Mouse (Mus musculus): Measurements from ENCODE around the gene Ube2q1.
"Not testable (repeated sequence)": the region's sequence is repeated elsewhere in the genome, so short reads cannot be mapped to it uniquely, and the experiment has no call there.

Gene Ube2q1

DNA sequence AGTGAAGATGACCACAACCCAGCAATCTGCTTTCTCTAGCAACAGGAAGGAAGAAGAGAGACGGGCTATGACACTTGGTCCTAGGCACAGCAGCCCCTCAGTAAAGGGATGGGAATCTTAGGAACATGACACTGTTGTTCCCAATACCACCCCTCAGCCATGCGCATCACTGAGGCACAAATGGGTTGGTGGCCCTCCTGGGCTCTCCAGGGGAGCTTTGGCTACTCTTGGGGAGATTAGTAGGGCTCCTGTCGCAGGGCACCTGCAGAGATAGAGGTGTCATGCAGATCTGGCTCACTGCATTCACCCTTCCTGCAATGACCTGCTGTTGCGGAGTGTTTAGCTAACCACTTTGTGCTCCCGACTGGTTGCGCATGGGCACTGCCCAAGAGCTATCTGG is 12.9 kb downstream of the Ube2q1 start:
- no peak for DNase-seq (ENCODE audit: low spot score in 2 of 2)

DNA sequence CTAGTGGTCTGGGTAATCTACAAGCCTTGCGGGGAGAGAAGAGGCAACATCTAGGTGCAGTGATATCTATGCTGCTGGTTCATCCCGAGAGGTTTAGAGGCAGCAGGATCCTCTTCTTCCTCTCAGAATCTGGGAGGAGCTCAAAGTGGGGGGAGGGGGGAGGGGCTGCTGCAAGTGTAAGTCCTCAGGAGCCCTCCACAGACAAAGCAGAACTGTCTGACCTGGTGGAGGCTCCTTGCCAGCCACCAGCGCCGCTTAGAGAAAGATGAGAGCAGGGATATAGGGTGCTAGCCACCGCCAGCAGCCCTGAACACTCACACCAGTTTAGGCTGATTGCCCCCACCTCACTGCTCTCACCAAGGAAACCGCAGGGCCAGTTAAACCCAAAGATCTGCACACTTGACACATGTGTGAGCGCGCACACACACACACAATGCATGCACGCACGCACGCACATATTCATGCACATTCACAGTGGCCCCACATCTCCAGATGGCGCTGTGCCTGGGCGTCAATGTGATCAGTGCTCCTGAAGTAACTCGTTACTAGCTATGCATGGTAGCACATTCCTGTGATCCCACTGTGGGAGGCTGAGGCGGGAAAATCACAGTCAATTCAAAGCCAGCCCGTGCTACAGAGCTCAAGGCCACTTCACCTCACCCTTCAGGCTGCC is 15.4 kb downstream of the Ube2q1 start:
- no peak for DNase-seq (ENCODE audit: low spot score in 2 of 2)

GRCm38 (mm10) chr3:89794616-89795015 is 21.2 kb downstream of the Ube2q1 start:
- no peak for DNase-seq (ENCODE audit: low spot score in 2 of 2)

GRCm38 (mm10) chr3:89795746-89796145 is 22.3 kb downstream of the Ube2q1 start:
- no peak for DNase-seq (ENCODE audit: low spot score in 2 of 2)

- DNase-seq (ENCODE audit: low spot score in 2 of 2) = no peak
Observed at GRCm38 (mm10) chr3:89796358-89796757, 22.9 kb downstream of the Ube2q1 start.

- DNase-seq (ENCODE audit: low spot score in 2 of 2) = no peak
Observed at GRCm38 (mm10) chr3:89798518-89798917, 25.1 kb downstream of the Ube2q1 start.

DNA sequence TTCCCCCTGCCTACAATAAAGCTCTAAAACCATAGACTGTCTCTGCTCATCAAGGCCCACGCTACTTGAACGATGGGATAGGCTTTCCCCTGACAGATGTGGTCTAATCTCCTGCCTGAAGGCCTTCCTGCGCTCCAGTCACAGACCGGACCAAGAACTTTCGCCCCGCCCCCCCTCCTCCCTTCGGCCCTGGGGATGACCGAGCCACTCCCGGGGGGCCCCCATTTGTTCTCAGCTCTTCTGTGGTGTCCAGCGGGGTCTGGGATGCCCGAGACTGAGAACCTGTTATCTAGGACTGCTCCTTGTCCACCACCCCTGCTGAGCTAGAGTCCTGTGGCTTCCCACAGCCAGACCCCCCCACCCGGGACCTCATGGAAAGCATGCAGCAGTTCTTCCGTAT is 26.1 kb downstream of the Ube2q1 start:
- DNase-seq (ENCODE audit: low spot score in 2 of 2) = no peak

DNA sequence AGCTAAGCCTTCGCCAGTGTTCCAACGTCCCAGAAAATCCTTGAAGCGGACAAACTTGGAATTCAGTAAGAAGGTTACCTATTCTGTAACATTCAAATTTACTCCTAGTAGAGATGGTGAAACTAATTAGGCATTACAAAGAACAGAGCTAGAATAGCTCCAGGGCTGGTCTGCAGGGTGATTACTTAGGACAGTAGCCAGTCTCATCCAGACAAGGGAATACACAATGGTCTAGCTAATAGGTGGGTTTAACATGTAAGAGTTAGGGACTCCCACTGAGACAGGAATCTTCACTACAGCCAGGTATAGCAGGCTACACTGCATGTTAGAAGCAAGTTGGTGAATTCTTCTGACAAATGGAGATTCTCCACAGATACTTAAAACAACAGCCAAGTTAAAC is 26.7 kb downstream of the Ube2q1 start:
- not testable (repeated sequence) for DNase-seq (ENCODE audit: low spot score in 2 of 2)

- DNase-seq (ENCODE audit: low spot score in 2 of 2) = no peak
Observed at GRCm38 (mm10) chr3:89800774-89801506, 27.5 kb downstream of the Ube2q1 start.

DNA sequence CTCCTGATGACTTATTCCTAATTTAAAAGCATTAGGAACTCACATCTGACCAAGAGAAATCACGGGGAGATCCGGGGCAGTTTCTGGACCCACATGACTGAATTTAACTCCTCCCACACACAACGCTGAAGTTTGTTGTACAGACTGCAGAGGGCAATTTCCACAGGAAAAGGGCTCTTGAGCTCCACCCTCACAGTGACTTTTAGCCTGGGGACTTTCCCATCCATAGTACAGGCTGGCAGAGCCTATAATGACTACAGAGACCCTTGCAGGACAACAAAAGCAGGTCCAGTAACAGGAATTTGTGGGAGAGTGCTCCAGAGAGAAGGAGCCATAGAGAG is 28.1 kb downstream of the Ube2q1 start:
- DNase-seq (ENCODE audit: low spot score in 2 of 2) = peak in 1 of 2 experiments; percentile 32

GRCm38 (mm10) chr3:89802876-89803275 is 29.5 kb downstream of the Ube2q1 start:
- DNase-seq (ENCODE audit: low spot score in 2 of 2) = no peak

GRCm38 (mm10) chr3:89805179-89805578 is 31.8 kb downstream of the Ube2q1 start:
- no peak for DNase-seq (ENCODE audit: low spot score in 2 of 2)

GRCm38 (mm10) chr3:89806751-89807150 is 33.3 kb downstream of the Ube2q1 start:
- DNase-seq (ENCODE audit: low spot score in 2 of 2) = peak in 1 of 2 experiments; percentile 23

DNA sequence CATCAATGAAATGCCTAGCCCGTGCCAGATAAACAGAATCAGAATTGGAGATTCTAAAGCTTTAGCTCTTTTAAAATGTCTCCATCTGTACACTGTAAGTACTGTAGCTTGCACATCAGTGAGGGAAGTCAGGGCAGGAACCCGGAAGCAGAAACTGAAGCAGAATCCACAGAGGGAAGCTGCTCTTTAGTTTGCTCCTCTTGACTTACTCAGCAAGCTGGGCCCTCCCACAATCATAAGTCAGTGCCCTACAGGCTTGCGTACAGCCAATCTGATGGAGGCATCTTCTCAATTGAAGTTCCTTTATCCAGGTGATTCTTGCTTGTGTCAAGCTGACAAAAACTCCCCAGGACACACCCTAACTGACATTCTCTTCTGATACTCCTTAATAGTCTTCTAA is 33.8 kb downstream of the Ube2q1 start:
- DNase-seq (ENCODE audit: low spot score in 2 of 2) = no peak

GRCm38 (mm10) chr3:89807881-89808280 is 34.5 kb downstream of the Ube2q1 start:
- no peak for DNase-seq (ENCODE audit: low spot score in 2 of 2)

GRCm38 (mm10) chr3:89808638-89809037 is 35.2 kb downstream of the Ube2q1 start:
- no peak for DNase-seq (ENCODE audit: low spot score in 2 of 2)

GRCm38 (mm10) chr3:89810841-89811240 is 37.4 kb downstream of the Ube2q1 start:
- no peak for DNase-seq (ENCODE audit: low spot score in 2 of 2)

DNA sequence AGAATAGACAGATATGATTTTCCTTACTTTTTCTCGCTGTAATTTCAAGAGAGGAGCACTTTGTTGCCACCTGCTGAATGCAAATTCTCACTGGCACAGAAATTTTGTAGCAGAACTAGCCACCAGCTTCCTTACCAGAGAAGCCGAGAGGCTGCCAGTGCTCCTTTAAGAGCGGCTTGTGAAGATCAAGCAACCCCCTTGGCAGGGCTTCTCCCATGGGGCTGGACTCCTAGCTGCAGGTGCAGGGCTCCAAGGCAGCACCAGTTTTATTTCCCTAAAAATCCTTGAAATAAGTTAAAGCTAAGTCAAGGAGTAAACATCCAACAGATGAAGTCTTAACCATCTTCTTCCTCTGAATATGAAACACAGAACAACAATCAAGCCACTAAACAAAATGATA is 38.8 kb downstream of the Ube2q1 start:
- no peak for DNase-seq (ENCODE audit: low spot score in 2 of 2)

DNA sequence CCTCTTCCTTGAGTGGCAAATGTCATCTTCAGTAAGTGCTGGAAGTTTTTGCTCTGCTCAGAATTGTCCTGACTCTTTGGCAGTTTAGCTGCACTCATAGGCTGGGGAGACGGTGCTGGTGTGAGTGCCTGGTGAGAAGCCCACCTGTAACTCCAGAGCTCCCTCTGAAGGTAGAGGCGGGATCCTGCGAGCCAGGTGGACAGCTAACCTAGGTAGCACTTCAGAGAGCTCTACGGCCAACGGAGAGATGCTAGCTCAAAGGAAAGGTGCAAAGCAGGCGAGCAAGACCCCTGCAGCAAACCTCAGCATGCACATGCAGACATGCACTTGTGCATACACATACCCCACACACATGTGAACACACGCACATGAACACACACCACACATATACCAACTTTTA is 40.6 kb downstream of the Ube2q1 start:
- no peak for DNase-seq (ENCODE audit: low spot score in 2 of 2)

DNA sequence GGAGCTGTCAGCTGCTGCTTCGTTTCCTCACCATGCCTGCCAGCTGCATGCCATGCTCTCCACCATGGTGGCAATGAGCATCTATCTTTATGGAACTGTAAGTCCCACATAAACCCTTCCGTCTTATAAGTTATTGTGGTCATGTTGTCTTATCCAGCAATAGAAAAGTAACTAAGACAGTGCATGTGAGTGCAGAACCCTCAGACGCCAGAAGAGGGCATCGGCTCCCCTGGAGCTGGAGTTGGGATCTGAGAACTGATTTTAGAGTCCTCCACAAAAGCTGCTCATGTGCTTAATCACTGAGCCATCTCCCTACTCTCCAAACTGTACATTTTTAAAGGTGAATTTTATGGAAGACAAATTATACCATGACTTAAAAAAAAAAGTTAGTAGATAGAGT is 43.6 kb downstream of the Ube2q1 start:
- DNase-seq (ENCODE audit: low spot score in 2 of 2) = peak in 1 of 2 experiments; percentile 32

GRCm38 (mm10) chr3:89818605-89819004 is 45.2 kb downstream of the Ube2q1 start:
- no peak for DNase-seq (ENCODE audit: low spot score in 2 of 2)

GRCm38 (mm10) chr3:89819897-89820296 is 46.5 kb downstream of the Ube2q1 start:
- DNase-seq (ENCODE audit: low spot score in 2 of 2) = no peak

- no peak for DNase-seq (ENCODE audit: low spot score in 2 of 2)
Observed at GRCm38 (mm10) chr3:89820311-89821095, 47.1 kb downstream of the Ube2q1 start.
